Mouse (Mus musculus) activated CD4-positive, CD25-positive, alpha-beta regulatory T cell, adult 4 months (primary cell): ENCODE data around the gene Hist1h2ao. TPM values are rescaled to one million over a fixed set of nuclear protein-coding genes. Genes with fewer than 3 reads are reported as not detected.
A peak's percentile ranks its signal among the peaks of the same experiment; 100 is the strongest.
"Not testable (repeated sequence)": the region's sequence is repeated elsewhere in the genome, so short reads cannot be mapped to it uniquely, and the experiment has no call there.

Experiments
- ATAC-seq: one replicate; pipeline ENCODE4 v1.8.0; 2017
- polyA plus RNA-seq, 2 experiments: library from polyadenylated mRNA; unstranded; fragments of 100-300 nt; shearing (Covaris generic); gene quantifications; one replicate each; pipeline ENCODE4 v1.2.1; 2017

Gene Hist1h2ao
- 1 to 10 TPM in 1 of 2 experiments, not detected in 1; 2.4 TPM for polyA plus RNA-seq

- peak; percentile 89 for ATAC-seq
These were observed at the start of gene Hist1h2ao, which contains the start of gene Hist1h2bq for GRCm38 (mm10) chr13:21810073-21810472. Gene Hist1h2ao (plus strand): TSS chr13:21810465. Gene Hist1h2bq (minus strand): TSS chr13:21810197.

GRCm38 (mm10) chr13:21778814-21779766 is 31.2 kb upstream of the Hist1h2ao start:
- peak; percentile 89 for ATAC-seq

DNA sequence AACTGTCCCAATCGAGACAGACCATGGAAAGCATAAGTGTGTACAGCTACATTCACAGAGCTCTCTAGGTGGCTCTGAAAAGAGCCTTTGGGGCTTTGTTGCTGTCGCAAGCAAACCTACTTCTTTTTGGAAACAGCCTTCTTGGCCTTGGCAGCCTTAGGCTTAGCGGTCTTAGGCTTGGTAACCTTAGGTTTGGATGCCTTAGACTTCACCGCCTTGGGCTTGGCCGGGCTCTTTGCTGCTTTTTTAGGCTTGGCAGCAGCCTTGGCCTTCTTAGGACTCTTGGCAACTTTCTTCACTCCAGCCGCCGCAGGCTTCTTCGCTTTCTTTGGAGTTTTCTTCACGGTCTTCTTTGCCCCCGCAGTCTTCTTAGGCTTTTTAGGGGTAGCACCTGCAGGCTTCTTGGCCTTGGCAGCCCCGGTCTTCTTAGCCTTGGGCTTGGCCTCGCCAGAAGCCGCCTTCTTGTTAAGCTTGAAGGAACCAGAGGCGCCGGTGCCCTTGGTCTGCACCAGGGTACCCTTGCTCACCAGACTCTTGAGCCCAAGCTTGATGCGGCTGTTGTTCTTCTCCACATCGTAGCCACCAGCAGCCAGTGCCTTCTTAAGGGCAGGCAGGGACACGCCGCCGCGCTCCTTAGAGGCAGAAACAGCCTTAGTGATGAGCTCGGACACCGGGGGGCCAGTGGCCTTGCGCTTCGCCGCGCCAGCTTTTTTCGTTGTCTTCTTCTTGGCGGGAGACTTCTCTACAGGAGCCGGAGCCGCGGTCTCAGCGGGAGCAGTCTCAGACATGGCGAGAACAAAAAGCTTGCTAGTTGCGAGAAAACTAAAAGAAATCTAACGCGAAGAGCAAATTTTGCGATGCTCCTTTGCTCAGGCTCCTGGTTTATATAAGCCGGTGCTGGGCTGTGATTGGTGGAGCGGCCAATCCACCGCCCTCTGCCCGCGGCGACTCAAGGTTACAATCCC is 30.2 kb upstream of the Hist1h2ao start, which contains the start of gene Hist1h1b:
Gene Hist1h1b (minus strand): TSS at position 859 of the 965 bp plus-strand sequence.
- ATAC-seq: peak; percentile 1

DNA sequence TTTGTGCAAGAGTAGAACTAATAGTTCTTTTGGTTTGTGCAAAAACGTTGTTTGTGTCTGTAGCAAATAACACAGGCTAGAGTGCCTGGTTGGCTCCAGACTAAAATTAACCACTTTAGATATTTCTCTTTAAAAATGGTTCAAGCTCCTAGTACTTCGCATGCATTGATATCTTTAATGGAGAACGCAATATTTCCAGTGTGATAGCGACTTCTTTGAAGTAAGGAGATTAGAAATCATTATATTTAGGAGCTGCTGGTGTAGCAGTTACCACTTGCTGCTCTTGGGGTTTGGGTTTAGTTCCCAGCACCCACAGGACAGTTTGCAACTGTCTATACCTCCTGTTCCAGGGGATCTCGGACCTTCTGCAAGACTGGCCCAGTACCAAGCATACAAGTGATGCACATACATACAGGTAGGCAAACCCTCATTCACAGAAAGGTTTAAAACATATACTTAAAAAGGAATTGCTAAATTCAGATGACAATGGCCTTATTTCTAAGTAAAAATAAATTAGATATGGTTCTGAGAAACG is 29.2 kb upstream of the Hist1h2ao start:
- no peak for ATAC-seq

GRCm38 (mm10) chr13:21781639-21782038 is 28.6 kb upstream of the Hist1h2ao start:
- ATAC-seq: no peak

- ATAC-seq: not testable (repeated sequence)
These were observed 27.7 kb upstream of the Hist1h2ao start for GRCm38 (mm10) chr13:21782361-21783254.

- peak; percentile 51 for ATAC-seq
These were observed 27.0 kb upstream of the Hist1h2ao start, which contains the start of gene Hist1h3i for GRCm38 (mm10) chr13:21783255-21783617. Gene Hist1h3i (minus strand): TSS chr13:21783370.

- no peak for ATAC-seq
These were observed 26.5 kb upstream of the Hist1h2ao start for GRCm38 (mm10) chr13:21783734-21784161.

DNA sequence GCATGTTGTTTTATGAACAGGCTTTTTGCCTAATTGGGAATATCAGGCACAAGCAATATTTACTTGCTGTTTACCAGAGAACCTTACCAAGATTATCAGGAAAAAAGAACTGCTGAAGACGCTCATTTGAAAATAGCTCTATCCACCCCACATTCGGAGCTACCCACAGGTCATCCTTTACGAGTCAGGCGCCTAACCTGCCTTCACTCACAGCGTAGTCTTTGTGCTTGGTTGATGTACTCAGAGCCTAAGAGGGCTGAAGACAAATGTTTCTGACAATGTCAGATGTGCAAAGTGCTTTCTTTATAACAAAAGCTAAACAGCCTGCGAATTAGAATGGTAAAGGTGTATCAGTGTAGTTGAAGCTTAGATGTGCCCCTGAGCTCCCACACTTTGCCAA is 26.0 kb upstream of the Hist1h2ao start:
- ATAC-seq: no peak

GRCm38 (mm10) chr13:21786189-21786898 is 23.9 kb upstream of the Hist1h2ao start:
- ATAC-seq: no peak

GRCm38 (mm10) chr13:21786899-21787629 is 23.2 kb upstream of the Hist1h2ao start, which contains the start of the genes Hist1h2an and Hist1h2bp:
Gene Hist1h2an (minus strand): TSS chr13:21787218.
Gene Hist1h2bp (plus strand): TSS chr13:21787461.
- ATAC-seq: peak; percentile 88

DNA sequence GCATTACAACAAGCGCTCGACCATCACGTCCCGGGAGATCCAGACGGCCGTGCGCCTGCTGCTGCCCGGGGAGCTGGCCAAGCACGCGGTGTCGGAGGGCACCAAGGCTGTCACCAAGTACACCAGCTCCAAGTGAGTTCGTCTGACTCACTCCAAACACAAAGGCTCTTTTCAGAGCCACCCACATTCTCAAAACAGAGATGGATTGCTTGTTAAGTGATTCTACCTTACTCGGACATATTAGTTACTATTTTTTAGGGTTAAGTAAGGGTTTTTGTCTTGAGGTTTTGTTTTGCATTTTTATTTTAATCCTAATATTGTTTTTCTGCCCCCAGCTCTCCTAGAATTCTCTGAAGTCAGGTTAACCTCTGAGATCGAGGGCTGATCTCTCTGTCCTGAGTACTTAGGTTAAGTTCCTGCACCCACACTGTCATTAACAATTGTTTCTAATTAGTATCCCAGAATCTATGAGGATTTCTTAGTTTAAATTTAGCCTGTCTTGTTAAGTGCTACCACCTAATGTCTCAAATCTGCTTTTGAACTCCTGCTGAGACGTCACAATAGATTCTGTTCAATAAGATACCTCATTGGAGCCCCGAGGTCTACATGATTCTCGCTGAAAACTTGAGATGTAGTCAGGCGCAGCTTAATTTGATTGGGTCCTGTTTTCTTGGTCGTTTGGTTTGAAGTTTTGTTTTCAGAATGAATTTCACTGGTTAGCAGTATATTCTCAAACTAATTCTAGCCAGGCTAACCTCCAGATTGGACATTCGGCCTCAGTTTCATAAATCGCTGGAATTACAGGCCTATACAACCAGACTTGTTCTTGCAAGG is 22.3 kb upstream of the Hist1h2ao start:
- ATAC-seq: no peak

DNA sequence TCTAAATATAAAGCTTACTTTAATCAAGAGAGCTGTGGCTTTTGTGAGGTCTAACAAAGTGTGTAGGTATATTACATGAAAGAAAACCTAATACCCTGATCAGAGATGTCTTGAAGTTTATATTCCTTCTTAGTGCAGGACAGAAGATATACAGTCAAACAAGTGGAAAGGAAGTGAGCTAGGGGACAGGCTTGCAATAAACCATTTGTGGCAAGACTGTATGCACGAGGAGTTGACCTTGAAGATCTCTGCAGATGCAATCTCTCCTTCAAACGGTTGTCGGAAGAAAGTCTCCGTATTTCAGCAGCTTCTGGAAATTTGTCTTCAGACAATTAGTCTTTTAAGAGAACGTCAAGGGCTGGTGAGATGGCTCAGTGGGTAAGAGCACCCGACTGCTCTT is 20.3 kb upstream of the Hist1h2ao start:
- ATAC-seq: no peak

GRCm38 (mm10) chr13:21790601-21791283 is 19.5 kb upstream of the Hist1h2ao start:
- ATAC-seq: no peak

- no peak for ATAC-seq
These were observed 14.7 kb upstream of the Hist1h2ao start for GRCm38 (mm10) chr13:21795584-21795983.

GRCm38 (mm10) chr13:21797163-21797562 is 13.1 kb upstream of the Hist1h2ao start:
- not testable (repeated sequence) for ATAC-seq

- ATAC-seq: peak; percentile 76
These were observed 7.2 kb upstream of the Hist1h2ao start for GRCm38 (mm10) chr13:21803058-21803457.

- ATAC-seq: not testable (repeated sequence)
These were observed 809 bp downstream of the Hist1h2ao start for GRCm38 (mm10) chr13:21811074-21811473.
